Mouse (Mus musculus): ENCODE measurements around the gene Cdkl3. TPM values are rescaled to one million over a fixed set of nuclear protein-coding genes. Genes with fewer than 3 reads are reported as not detected.
A peak's percentile ranks its signal among the peaks of the same experiment; 100 is the strongest.

Gene Cdkl3
- polyA plus RNA-seq, 1 experiment from 2014 or later: 5.4 TPM

- peaks cover 7% of the 10 kb centered on the region; the same call in 1 of the 2 replicates for H3K4me1 ChIP-seq (replicated peaks)
These were observed 85.3 kb downstream of the Cdkl3 start for GRCm38 (mm10) chr11:52089291-52089690.

GRCm38 (mm10) chr11:52091261-52091660 is 87.2 kb downstream of the Cdkl3 start:
- WGBS: 84% methylated on average over 9 of the region's 9 CpGs
- Histone ChIP-seq H3K4me1 (replicated peaks) (peaks cover 9% of the 10 kb centered on the region; the same call in 1 of the 2 replicates), H3K27ac (no peak overlapping the region), H3K27me3 (replicated peaks) (no peaks in the 10 kb centered on the region), H3K9ac (no peak overlapping the region), H3K4me3 (replicated peaks) (no peak overlapping the region), H3K9me3 (no peaks in the 10 kb centered on the region), H3K4me2 (replicated peaks) (no peak overlapping the region), H3K36me3 (no peaks in the 10 kb centered on the region)
- ATAC-seq: no peak

More at GRCm38 (mm10) chr11:52089291-52089690, 85.3 kb downstream of the Cdkl3 start:
- Histone ChIP-seq H3K4me2 (replicated peaks) (no peak overlapping the region), H3K27me3 (replicated peaks) (no peaks in the 10 kb centered on the region), H3K4me3 (replicated peaks) (no peak overlapping the region), H3K27ac (no peak overlapping the region), H3K9me3 (no peaks in the 10 kb centered on the region), H3K36me3 (no peaks in the 10 kb centered on the region), H3K9ac (no peak overlapping the region)
- 52% methylated on average over 8 of the region's 8 CpGs for WGBS
- no peak for ATAC-seq

GRCm38 (mm10) chr11:52094568-52094967 is 90.5 kb downstream of the Cdkl3 start:
- 56% methylated on average over 5 of the region's 5 CpGs for WGBS
- Histone ChIP-seq H3K4me3 (replicated peaks) (no peak overlapping the region), H3K27ac (0 out of 2 replicates have a peak overlapping the region, but pooled peaks have one; percentile 13), H3K9me3 (no peaks in the 10 kb centered on the region), H3K4me1 (replicated peaks) (peaks cover 12% of the 10 kb centered on the region), H3K9ac (no peak overlapping the region), H3K4me2 (replicated peaks) (no peak overlapping the region), H3K36me3 (no peaks in the 10 kb centered on the region), H3K27me3 (replicated peaks) (no peaks in the 10 kb centered on the region)
- ATAC-seq: no peak

- WGBS: 72% methylated on average over 3 of the region's 3 CpGs
- no peaks in the 10 kb centered on the region for H3K27me3 ChIP-seq (replicated peaks)
- no peak for ATAC-seq
- no peak overlapping the region for H3K9ac ChIP-seq
- H3K9me3 ChIP-seq: no peaks in the 10 kb centered on the region
- H3K4me3 ChIP-seq (replicated peaks): no peak overlapping the region
- no peaks in the 10 kb centered on the region for H3K36me3 ChIP-seq
- H3K4me2 ChIP-seq (replicated peaks): no peak overlapping the region
- peaks cover 18% of the 10 kb centered on the region for H3K4me1 ChIP-seq (replicated peaks)
- H3K27ac ChIP-seq: no peak overlapping the region
These were observed 93.0 kb downstream of the Cdkl3 start for GRCm38 (mm10) chr11:52097016-52097415.

- 71% methylated on average over 2 of the region's 2 CpGs for WGBS
- H3K9ac ChIP-seq: no peak overlapping the region
- peak overlapping the region; percentile 86 for H3K4me2 ChIP-seq (replicated peaks)
- H3K4me3 ChIP-seq (replicated peaks): no peak overlapping the region
- no peaks in the 10 kb centered on the region for H3K36me3 ChIP-seq
- H3K27ac ChIP-seq: peak overlapping the region; percentile 100; the same call in 1 of the 2 replicates
- ATAC-seq: no peak
- peaks cover 18% of the 10 kb centered on the region for H3K4me1 ChIP-seq (replicated peaks)
- no peaks in the 10 kb centered on the region for H3K9me3 ChIP-seq
- H3K27me3 ChIP-seq (replicated peaks): no peaks in the 10 kb centered on the region
These were observed 93.6 kb downstream of the Cdkl3 start for GRCm38 (mm10) chr11:52097596-52097995.

GRCm38 (mm10) chr11:52098398-52098946 is 94.5 kb downstream of the Cdkl3 start, which contains the start of gene Ppp2ca:
TSS of gene Ppp2ca (plus strand) at chr11:52098681.
- under 1% methylated on average over 43 of the region's 53 CpGs for WGBS
- peak within 1 kb of the TSS; percentile 99 for H3K9ac ChIP-seq
- no peaks in the 10 kb centered on the region for H3K36me3 ChIP-seq
- H3K9me3 ChIP-seq: no peaks in the 10 kb centered on the region
- H3K4me3 ChIP-seq (replicated peaks): peak within 1 kb of the TSS; percentile 97
- H3K4me1 ChIP-seq (replicated peaks): peaks cover 18% of the 10 kb centered on the region
- ATAC-seq: peak; percentile 97
- H3K27ac ChIP-seq: peak within 1 kb of the TSS; percentile 100
- H3K4me2 ChIP-seq (replicated peaks): peak within 1 kb of the TSS; percentile 86
- no peaks in the 10 kb centered on the region for H3K27me3 ChIP-seq (replicated peaks)

- Histone ChIP-seq H3K9me3 (no peaks in the 10 kb centered on the region), H3K36me3 (no peaks in the 10 kb centered on the region), H3K27me3 (replicated peaks) (no peaks in the 10 kb centered on the region), H3K4me1 (replicated peaks) (peaks cover 18% of the 10 kb centered on the region), H3K9ac (peak overlapping the region; percentile 99), H3K27ac (peak overlapping the region; percentile 100), H3K4me2 (replicated peaks) (peak overlapping the region; percentile 64), H3K4me3 (replicated peaks) (peak overlapping the region; percentile 97)
- ATAC-seq: peak; percentile 79
- WGBS: under 1% methylated on average over 60 of the region's 72 CpGs
These were observed 95.2 kb downstream of the Cdkl3 start for GRCm38 (mm10) chr11:52099031-52099761.

- Histone ChIP-seq H3K9me3 (no peaks in the 10 kb centered on the region), H3K4me1 (replicated peaks) (peaks cover 16% of the 10 kb centered on the region), H3K27me3 (replicated peaks) (no peaks in the 10 kb centered on the region), H3K4me3 (replicated peaks) (peak overlapping the region; percentile 97), H3K9ac (peak overlapping the region; percentile 99), H3K4me2 (replicated peaks) (peak overlapping the region; percentile 64), H3K36me3 (no peaks in the 10 kb centered on the region), H3K27ac (peak overlapping the region; percentile 100)
- no peak for ATAC-seq
- whole genome bisulfite sequencing: under 1% methylated on average over 7 of the region's 7 CpGs
These were observed 95.8 kb downstream of the Cdkl3 start for GRCm38 (mm10) chr11:52099771-52100219.

GRCm38 (mm10) chr11:52102977-52103376 is 99.0 kb downstream of the Cdkl3 start:
- Histone ChIP-seq H3K9ac (no peak overlapping the region), H3K27ac (no peak overlapping the region), H3K36me3 (no peaks in the 10 kb centered on the region), H3K9me3 (no peaks in the 10 kb centered on the region), H3K4me3 (replicated peaks) (no peak overlapping the region), H3K4me2 (replicated peaks) (no peak overlapping the region), H3K4me1 (replicated peaks) (peaks cover 10% of the 10 kb centered on the region), H3K27me3 (replicated peaks) (no peaks in the 10 kb centered on the region)
- ATAC-seq: no peak
- 66% methylated on average over 4 of the region's 4 CpGs for WGBS

- no peak for ATAC-seq
- H3K27ac ChIP-seq: no peak overlapping the region
- H3K27me3 ChIP-seq (replicated peaks): no peaks in the 10 kb centered on the region
- H3K9me3 ChIP-seq: no peaks in the 10 kb centered on the region
- no peak overlapping the region for H3K4me2 ChIP-seq (replicated peaks)
- H3K4me1 ChIP-seq (replicated peaks): peaks cover 6% of the 10 kb centered on the region
- H3K4me3 ChIP-seq (replicated peaks): no peak overlapping the region
- no peak overlapping the region for H3K9ac ChIP-seq
- H3K36me3 ChIP-seq: no peaks in the 10 kb centered on the region
These were observed 101.5 kb downstream of the Cdkl3 start for GRCm38 (mm10) chr11:52105503-52105902.

- H3K4me3 ChIP-seq (replicated peaks): no peak overlapping the region
- H3K27me3 ChIP-seq (replicated peaks): no peaks in the 10 kb centered on the region
- no peaks in the 10 kb centered on the region for H3K36me3 ChIP-seq
- ATAC-seq: no peak
- peaks cover 6% of the 10 kb centered on the region for H3K4me1 ChIP-seq (replicated peaks)
- WGBS: 80% methylated on average over 2 of the region's 2 CpGs
- H3K27ac ChIP-seq: no peak overlapping the region
- H3K4me2 ChIP-seq (replicated peaks): no peak overlapping the region
- no peaks in the 10 kb centered on the region for H3K9me3 ChIP-seq
- H3K9ac ChIP-seq: no peak overlapping the region
These were observed 102.0 kb downstream of the Cdkl3 start for GRCm38 (mm10) chr11:52106037-52106436.

GRCm38 (mm10) chr11:52106438-52106837 is 102.4 kb downstream of the Cdkl3 start:
- ATAC-seq: no peak
- WGBS: 93% methylated on average over 1 of the region's 1 CpGs
- no peak overlapping the region for H3K4me3 ChIP-seq (replicated peaks)
- H3K9ac ChIP-seq: no peak overlapping the region
- H3K27me3 ChIP-seq (replicated peaks): no peaks in the 10 kb centered on the region
- no peak overlapping the region for H3K27ac ChIP-seq
- peaks cover 2% of the 10 kb centered on the region for H3K4me1 ChIP-seq (replicated peaks)
- no peaks in the 10 kb centered on the region for H3K9me3 ChIP-seq
- no peaks in the 10 kb centered on the region for H3K36me3 ChIP-seq
- H3K4me2 ChIP-seq (replicated peaks): no peak overlapping the region

Measured in intestine, embryonic 15.5 days (tissue).